Mouse (Mus musculus) liver, embryonic 16.5 days (tissue): ENCODE data around the gene Mecom. TPM values are rescaled to one million over a fixed set of nuclear protein-coding genes. Genes with fewer than 3 reads are reported as not detected.
"Not testable (repeated sequence)": the region's sequence is repeated elsewhere in the genome, so short reads cannot be mapped to it uniquely, and the experiment has no call there.

Source experiments
- ATAC-seq: fragments of 200-750 bp; cut with Nextera tagmentation; 2 replicates; pipeline ENCODE4 v1.8.0; 2017; ENCODE audit warnings: low read depth, mild to moderate bottlenecking, moderate number of reproducible peaks, moderate library complexity
- H3K27ac ChIP-seq: fragments of 300-500 bp; sonication (generic); 2 replicates; pipeline ENCODE4 v1.5.1; 2014; ENCODE audit warnings: mild to moderate bottlenecking, low read length
- H3K27me3 ChIP-seq: fragments of 300-500 bp; sonication (generic); 2 replicates; pipeline ENCODE4 v1.6.1; 2014; ENCODE audit warnings: low read depth, low read length, mixed read lengths; ENCODE audit not compliant: control insufficient read depth, insufficient read depth
- H3K36me3 ChIP-seq: fragments of 300-500 bp; sonication (generic); 2 replicates; pipeline ENCODE4 v1.6.1; 2014; ENCODE audit warnings: mild to moderate bottlenecking; ENCODE audit not compliant: control insufficient read depth, insufficient read depth
- H3K4me1 ChIP-seq: fragments of 300-500 bp; sonication (generic); 2 replicates; pipeline ENCODE4 v1.6.1; 2014; ENCODE audit warnings: low read depth, low read length, mixed read lengths; ENCODE audit not compliant: control insufficient read depth
- H3K4me2 ChIP-seq: fragments of 300-500 bp; sonication (generic); 2 replicates; pipeline ENCODE4 v1.6.1; 2014; ENCODE audit warnings: low read depth, low read length, mixed read lengths
- H3K4me3 ChIP-seq: fragments of 300-500 bp; sonication (generic); 2 replicates; pipeline ENCODE4 v1.5.1; 2014; ENCODE audit warnings: low read depth, mild to moderate bottlenecking, low read length
- H3K9ac ChIP-seq: fragments of 300-500 bp; sonication (generic); 2 replicates; pipeline ENCODE4 v1.6.1; 2014; ENCODE audit warnings: low read depth, low read length
- H3K9me3 ChIP-seq: fragments of 300-500 bp; sonication (generic); replicated peaks from 2 replicates; pipeline ENCODE4 v1.6.1; 2016; ENCODE audit warnings: low read length; ENCODE audit not compliant: control insufficient read depth
- WGBS: fragments of 180-500 bp; shearing (Covaris S2); extraction: QIAGEN DNeasy Blood & Tissue Kit; methylation state at CpG from one replicate; pipeline ENCODE4 v1.1.7; 2014; ENCODE audit not compliant: insufficient replicate concordance; 5-methylcytosine and 5-hydroxymethylcytosine counted together
- polyA plus RNA-seq: library from polyadenylated mRNA; unstranded; fragments of >200 nt; fragmentation: Nextera tagmentation; extraction: Ambion mirVana; gene quantifications from 2 replicates; pipeline ENCODE4 v1.2.1, GENCODE M21; 2015

Gene Mecom
- polyA plus RNA-seq, 1 experiment from 2014 or later: 1.0 TPM

GRCm38 (mm10) chr3:30445970-30446442 is 101.8 kb downstream of the Mecom start:
- Histone ChIP-seq H3K9ac (no peak overlapping the region), H3K4me1 (no peaks in the 10 kb centered on the region), H3K27ac (no peak overlapping the region), H3K9me3 (no peaks in the 10 kb centered on the region), H3K27me3 (no peaks in the 10 kb centered on the region), H3K36me3 (no peaks in the 10 kb centered on the region), H3K4me2 (no peak overlapping the region), H3K4me3 (no peak overlapping the region)
- 66% methylated on average over 6 of the region's 6 CpGs for WGBS
- ATAC-seq: no peak

DNA sequence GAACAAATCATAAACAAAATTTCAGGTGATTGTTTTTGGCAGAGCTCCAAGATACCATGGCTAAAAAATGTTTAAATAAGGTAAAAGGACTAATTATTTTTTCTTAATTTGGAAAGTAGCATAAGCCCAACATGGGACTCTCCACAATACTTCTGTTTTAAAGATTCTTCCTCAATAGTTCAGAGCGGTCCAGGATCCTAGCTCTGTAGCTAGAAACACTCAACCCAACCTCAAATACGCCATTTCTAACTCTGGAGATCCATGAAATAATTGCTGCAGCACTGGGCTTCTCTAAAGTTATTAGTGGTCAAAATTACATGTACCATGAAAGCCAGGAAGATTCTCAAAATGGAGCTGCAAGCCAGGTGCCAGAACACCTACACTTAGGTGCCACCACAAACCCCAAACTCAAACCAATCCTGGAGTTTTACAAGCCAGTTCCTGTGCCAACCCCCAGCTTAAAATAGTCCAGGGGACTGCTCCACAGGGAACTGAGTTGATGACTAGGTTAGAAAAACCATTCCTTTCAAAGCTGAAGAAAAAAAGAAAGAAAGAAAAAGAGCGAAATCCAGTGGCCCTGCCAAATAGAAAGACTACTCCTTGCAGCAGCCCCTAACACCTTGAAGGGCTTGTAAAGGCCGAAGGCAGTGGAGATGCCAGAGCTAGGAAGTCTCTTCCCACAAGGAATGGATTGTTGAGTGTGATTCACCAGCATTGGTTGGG is 102.4 kb downstream of the Mecom start:
- Histone ChIP-seq H3K36me3 (no peaks in the 10 kb centered on the region), H3K4me3 (no peak overlapping the region), H3K27me3 (no peaks in the 10 kb centered on the region), H3K4me2 (no peak overlapping the region), H3K9ac (no peak overlapping the region), H3K4me1 (no peaks in the 10 kb centered on the region), H3K27ac (no peak overlapping the region), H3K9me3 (no peaks in the 10 kb centered on the region)
- 64% methylated on average over 4 of the region's 4 CpGs for WGBS
- no peak for ATAC-seq

DNA sequence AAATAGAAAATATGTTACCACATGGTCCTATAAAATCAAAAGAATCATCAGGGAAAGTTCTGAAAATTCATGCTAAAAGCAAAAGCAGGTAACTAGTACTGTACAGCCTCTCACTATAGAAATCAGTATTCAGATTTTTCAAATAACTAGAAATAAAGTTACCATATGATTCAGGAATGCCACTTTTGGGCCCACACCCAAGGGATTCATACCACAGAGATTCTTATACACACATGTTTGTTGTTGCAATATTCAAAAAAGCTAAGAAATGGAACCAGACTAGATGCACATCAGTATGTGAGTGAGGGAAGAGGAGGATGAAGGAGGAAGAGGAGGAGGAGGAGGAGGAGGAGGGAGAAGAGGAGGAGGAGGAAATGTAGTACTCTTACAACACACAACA is 106.2 kb downstream of the Mecom start:
- no peak overlapping the region for H3K4me2 ChIP-seq
- H3K9me3 ChIP-seq: no peaks in the 10 kb centered on the region
- no peak for ATAC-seq
- no peak overlapping the region for H3K9ac ChIP-seq
- no peak overlapping the region for H3K4me3 ChIP-seq
- H3K27ac ChIP-seq: no peak overlapping the region
- no peaks in the 10 kb centered on the region for H3K27me3 ChIP-seq
- H3K4me1 ChIP-seq: no peaks in the 10 kb centered on the region
- no peaks in the 10 kb centered on the region for H3K36me3 ChIP-seq

- no peak overlapping the region for H3K9ac ChIP-seq
- no peak overlapping the region for H3K27ac ChIP-seq
- no peaks in the 10 kb centered on the region for H3K9me3 ChIP-seq
- H3K27me3 ChIP-seq: no peaks in the 10 kb centered on the region
- 44% methylated on average over 7 of the region's 7 CpGs for WGBS
- no peak overlapping the region for H3K4me2 ChIP-seq
- no peaks in the 10 kb centered on the region for H3K4me1 ChIP-seq
- no peak overlapping the region for H3K4me3 ChIP-seq
- ATAC-seq: no peak
- H3K36me3 ChIP-seq: no peaks in the 10 kb centered on the region
Measured at GRCm38 (mm10) chr3:30438007-30438406, 109.8 kb downstream of the Mecom start.

DNA sequence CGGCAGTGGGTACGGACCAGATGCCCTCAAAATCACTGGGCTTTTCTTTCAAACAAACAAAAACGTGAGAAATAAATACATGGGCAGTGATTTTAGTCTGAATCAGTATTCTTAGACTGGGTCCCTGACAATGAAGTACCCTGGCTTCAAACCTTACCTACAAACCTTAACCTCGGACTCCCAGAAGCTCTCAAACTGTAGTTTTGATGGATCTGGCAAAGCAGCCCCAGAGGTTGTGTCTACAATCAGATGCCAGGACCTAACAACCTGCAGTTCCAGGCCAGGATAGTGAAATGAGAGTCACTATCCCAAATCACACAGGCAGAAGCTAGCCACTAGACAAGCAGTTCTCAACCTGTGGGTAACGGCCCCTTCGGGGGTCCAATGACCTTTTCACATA is 111.2 kb downstream of the Mecom start:
- ATAC-seq: no peak
- Histone ChIP-seq H3K9ac (no peak overlapping the region), H3K36me3 (no peaks in the 10 kb centered on the region), H3K9me3 (no peaks in the 10 kb centered on the region), H3K4me3 (no peak overlapping the region), H3K4me1 (no peaks in the 10 kb centered on the region), H3K27me3 (no peaks in the 10 kb centered on the region), H3K27ac (no peak overlapping the region), H3K4me2 (no peak overlapping the region)
- WGBS: 67% methylated on average over 6 of the region's 6 CpGs

- H3K4me2 ChIP-seq: no peak overlapping the region
- H3K4me3 ChIP-seq: no peak overlapping the region
- no peaks in the 10 kb centered on the region for H3K36me3 ChIP-seq
- H3K27ac ChIP-seq: no peak overlapping the region
- no peaks in the 10 kb centered on the region for H3K4me1 ChIP-seq
- ATAC-seq: no peak
- no peak overlapping the region for H3K9ac ChIP-seq
- 59% methylated on average over 9 of the region's 9 CpGs for WGBS
- no peaks in the 10 kb centered on the region for H3K9me3 ChIP-seq
- no peaks in the 10 kb centered on the region for H3K27me3 ChIP-seq
Measured at GRCm38 (mm10) chr3:30436131-30436530, 111.7 kb downstream of the Mecom start.

GRCm38 (mm10) chr3:30428877-30429276 is 118.9 kb downstream of the Mecom start:
- Histone ChIP-seq H3K36me3 (no peaks in the 10 kb centered on the region), H3K4me2 (no peak overlapping the region), H3K9me3 (no peaks in the 10 kb centered on the region), H3K9ac (no peak overlapping the region), H3K4me3 (no peak overlapping the region), H3K27ac (no peak overlapping the region), H3K27me3 (no peaks in the 10 kb centered on the region), H3K4me1 (no peaks in the 10 kb centered on the region)
- 57% methylated on average over 5 of the region's 5 CpGs for WGBS
- no peak for ATAC-seq

DNA sequence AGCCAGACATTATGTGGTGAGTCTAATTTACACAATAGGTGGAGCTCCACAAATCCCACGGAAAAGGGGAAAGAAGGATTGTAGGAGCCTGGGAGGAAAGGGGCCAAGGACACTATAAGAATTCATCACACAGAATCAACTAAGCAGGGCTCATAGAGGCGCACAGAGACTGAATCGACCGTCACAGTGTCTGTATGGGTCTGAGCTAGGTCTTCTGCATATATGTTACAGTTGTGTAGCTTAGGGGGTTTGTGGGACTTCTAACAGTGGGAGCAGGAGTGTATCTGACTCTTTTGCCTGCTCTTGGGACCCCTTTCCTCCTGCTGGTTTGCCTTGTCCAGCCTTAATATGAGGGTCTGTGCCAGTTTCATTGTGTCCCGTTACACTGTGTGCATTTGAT is 123.8 kb downstream of the Mecom start:
- WGBS: 73% methylated on average over 5 of the region's 5 CpGs
- Histone ChIP-seq H3K4me1 (no peaks in the 10 kb centered on the region), H3K4me3 (no peak overlapping the region), H3K27me3 (no peaks in the 10 kb centered on the region), H3K9me3 (no peaks in the 10 kb centered on the region), H3K27ac (no peak overlapping the region), H3K36me3 (no peaks in the 10 kb centered on the region), H3K4me2 (no peak overlapping the region), H3K9ac (no peak overlapping the region)
- ATAC-seq: no peak

- H3K4me1 ChIP-seq, ATAC-seq: not testable (repeated sequence)
Measured at GRCm38 (mm10) chr3:30421948-30422347, 125.9 kb downstream of the Mecom start.

More at GRCm38 (mm10) chr3:30421948-30422347, 125.9 kb downstream of the Mecom start:
- not testable (repeated sequence) for H3K9me3 ChIP-seq, H3K36me3 ChIP-seq, H3K4me2 ChIP-seq, H3K27me3 ChIP-seq, H3K27ac ChIP-seq, H3K4me3 ChIP-seq, H3K9ac ChIP-seq
- WGBS: 69% methylated on average over 4 of the region's 4 CpGs
